Mouse (Mus musculus) embryonic facial prominence, embryonic 10.5 days (tissue): ENCODE data around the gene Hdac9. TPM values are rescaled to one million over a fixed set of nuclear protein-coding genes. Genes with fewer than 3 reads are reported as not detected.

Experiments
- DNase-seq: peaks from one replicate; pipeline ENCODE4 v3.0.0-alpha.2; 2017; ENCODE audit warnings: low spot score
- H3K27ac ChIP-seq: fragments of 300-500 bp; sonication (generic); replicated peaks from 2 replicates; pipeline ENCODE4 v1.5.1; 2016; ENCODE audit warnings: mild to moderate bottlenecking
- H3K27me3 ChIP-seq: fragments of 300-500 bp; sonication (generic); replicated peaks from 2 replicates; pipeline ENCODE4 v1.6.1; 2016; ENCODE audit warnings: low read depth, mild to moderate bottlenecking; ENCODE audit not compliant: poor library complexity, severe bottlenecking
- H3K36me3 ChIP-seq: fragments of 300-500 bp; sonication (generic); replicated peaks from 2 replicates; pipeline ENCODE4 v1.6.1; 2016; ENCODE audit warnings: mild to moderate bottlenecking, moderate library complexity
- H3K4me1 ChIP-seq: fragments of 300-500 bp; sonication (generic); 2 replicates; pipeline ENCODE4 v1.6.1; 2016
- H3K4me3 ChIP-seq: fragments of 300-500 bp; sonication (generic); 2 replicates; pipeline ENCODE4 v1.5.1; 2016; ENCODE audit warnings: mild to moderate bottlenecking, moderate library complexity
- H3K9me3 ChIP-seq: fragments of 300-500 bp; sonication (generic); 2 replicates; pipeline ENCODE4 v1.6.1; 2016; ENCODE audit warnings: mild to moderate bottlenecking
- WGBS: fragments of 180-500 bp; shearing (Covaris S2); methylation state at CpG from one replicate; pipeline ENCODE4 v1.1.7; 2016; 5-methylcytosine and 5-hydroxymethylcytosine counted together
- polyA plus RNA-seq: library from polyadenylated mRNA; unstranded; fragments of >200 nt; fragmentation: Nextera tagmentation; extraction: Ambion mirVana; gene quantifications from 2 replicates; pipeline ENCODE4 v1.2.1, GENCODE M21; 2016

Gene Hdac9
- polyA plus RNA-seq, 1 experiment from 2014 or later = 3.5 TPM

- H3K27ac ChIP-seq = no peak overlapping the region
- no peak for DNase-seq
- 79% methylated on average over 2 of the region's 2 CpGs for WGBS
These were observed 169.6 kb downstream of the Hdac9 start for GRCm38 (mm10) chr12:34747266-34747665.

DNA sequence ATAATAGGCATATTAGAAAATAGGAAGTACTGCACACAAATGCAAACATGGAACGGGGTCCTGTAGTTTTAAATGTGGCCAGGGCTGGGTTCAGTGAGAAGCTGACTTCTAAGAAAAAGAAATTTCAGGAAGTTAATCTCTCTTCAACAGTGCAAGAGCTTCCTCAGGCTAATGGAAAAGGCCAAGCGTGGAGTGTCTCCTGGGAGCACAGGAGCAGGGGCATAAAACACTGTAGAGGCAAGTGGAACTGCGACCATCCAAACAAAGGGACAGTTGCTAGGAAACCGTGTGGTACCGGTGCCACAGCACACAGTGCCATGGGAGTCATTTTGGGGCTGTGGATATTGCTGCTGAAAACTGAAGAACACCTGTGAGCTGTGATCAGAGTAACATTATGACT is 191.7 kb downstream of the Hdac9 start:
- Histone ChIP-seq H3K9me3 (no peaks in the 10 kb centered on the region), H3K4me3 (no peak overlapping the region), H3K4me1 (0 out of 2 replicates have a peak, but pooled peaks cover 3% of the 10 kb centered on the region), H3K36me3 (no peaks in the 10 kb centered on the region), H3K27me3 (no peaks in the 10 kb centered on the region), H3K27ac (no peak overlapping the region)
- DNase-seq = no peak
- 76% methylated on average over 5 of the region's 5 CpGs for WGBS

More at GRCm38 (mm10) chr12:34747266-34747665, 169.6 kb downstream of the Hdac9 start:
- H3K9me3 ChIP-seq = no peaks in the 10 kb centered on the region
- H3K36me3 ChIP-seq = no peaks in the 10 kb centered on the region
- H3K27me3 ChIP-seq = no peaks in the 10 kb centered on the region
- no peaks in the 10 kb centered on the region for H3K4me1 ChIP-seq
- no peak overlapping the region for H3K4me3 ChIP-seq

GRCm38 (mm10) chr12:34724274-34724673 is 192.6 kb downstream of the Hdac9 start:
- no peaks in the 10 kb centered on the region for H3K36me3 ChIP-seq
- 0 out of 2 replicates have a peak, but pooled peaks cover 3% of the 10 kb centered on the region for H3K4me1 ChIP-seq
- DNase-seq = no peak
- H3K9me3 ChIP-seq = no peaks in the 10 kb centered on the region
- H3K27ac ChIP-seq = no peak overlapping the region
- WGBS = 93% methylated on average over 2 of the region's 2 CpGs
- no peaks in the 10 kb centered on the region for H3K27me3 ChIP-seq
- no peak overlapping the region for H3K4me3 ChIP-seq

- 77% methylated on average over 7 of the region's 7 CpGs for WGBS
- no peaks in the 10 kb centered on the region for H3K27me3 ChIP-seq
These were observed 193.9 kb downstream of the Hdac9 start for GRCm38 (mm10) chr12:34722831-34723490.

GRCm38 (mm10) chr12:34720906-34721305 is 196.0 kb downstream of the Hdac9 start:
- Histone ChIP-seq H3K4me1 (0 out of 2 replicates have a peak, but pooled peaks cover 3% of the 10 kb centered on the region), H3K27me3 (no peaks in the 10 kb centered on the region), H3K9me3 (no peaks in the 10 kb centered on the region), H3K4me3 (no peak overlapping the region), H3K36me3 (no peaks in the 10 kb centered on the region), H3K27ac (no peak overlapping the region)
- DNase-seq = no peak
- 73% methylated on average over 2 of the region's 2 CpGs for WGBS

More at GRCm38 (mm10) chr12:34722831-34723490, 193.9 kb downstream of the Hdac9 start:
- no peaks in the 10 kb centered on the region for H3K36me3 ChIP-seq
- DNase-seq = no peak
- H3K4me3 ChIP-seq = no peak overlapping the region
- no peaks in the 10 kb centered on the region for H3K9me3 ChIP-seq
- H3K4me1 ChIP-seq = 0 out of 2 replicates have a peak, but pooled peaks cover 3% of the 10 kb centered on the region
- no peak overlapping the region for H3K27ac ChIP-seq

GRCm38 (mm10) chr12:34714266-34714939 is 202.5 kb downstream of the Hdac9 start:
- DNase-seq = no peak
- Histone ChIP-seq H3K4me3 (no peak overlapping the region), H3K27me3 (no peaks in the 10 kb centered on the region), H3K27ac (no peak overlapping the region), H3K4me1 (peaks cover 10% of the 10 kb centered on the region; the same call in 1 of the 2 replicates), H3K9me3 (no peaks in the 10 kb centered on the region), H3K36me3 (no peaks in the 10 kb centered on the region)
- WGBS = 60% methylated on average over 14 of the region's 14 CpGs

GRCm38 (mm10) chr12:34697981-34698380 is 218.9 kb downstream of the Hdac9 start:
- Histone ChIP-seq H3K4me3 (no peak overlapping the region), H3K27ac (no peak overlapping the region), H3K27me3 (no peaks in the 10 kb centered on the region), H3K4me1 (no peaks in the 10 kb centered on the region), H3K9me3 (no peaks in the 10 kb centered on the region), H3K36me3 (no peaks in the 10 kb centered on the region)
- WGBS = 67% methylated on average over 1 of the region's 1 CpGs
- no peak for DNase-seq

GRCm38 (mm10) chr12:34696736-34697135 is 220.2 kb downstream of the Hdac9 start:
- no peaks in the 10 kb centered on the region for H3K36me3 ChIP-seq
- no peaks in the 10 kb centered on the region for H3K27me3 ChIP-seq
- no peak overlapping the region for H3K27ac ChIP-seq
- WGBS = 80% methylated on average over 1 of the region's 1 CpGs
- H3K9me3 ChIP-seq = no peaks in the 10 kb centered on the region
- DNase-seq = no peak
- no peaks in the 10 kb centered on the region for H3K4me1 ChIP-seq
- H3K4me3 ChIP-seq = no peak overlapping the region

- H3K27me3 ChIP-seq = no peaks in the 10 kb centered on the region
- no peaks in the 10 kb centered on the region for H3K4me1 ChIP-seq
- DNase-seq = no peak
- H3K36me3 ChIP-seq = no peaks in the 10 kb centered on the region
- no peak overlapping the region for H3K4me3 ChIP-seq
- no peaks in the 10 kb centered on the region for H3K9me3 ChIP-seq
- no peak overlapping the region for H3K27ac ChIP-seq
- 75% methylated on average over 4 of the region's 4 CpGs for WGBS
These were observed 228.0 kb downstream of the Hdac9 start for GRCm38 (mm10) chr12:34688941-34689340.

GRCm38 (mm10) chr12:34683375-34683774 is 233.5 kb downstream of the Hdac9 start:
- WGBS = 72% methylated on average over 4 of the region's 4 CpGs
- no peak overlapping the region for H3K27ac ChIP-seq
- no peaks in the 10 kb centered on the region for H3K27me3 ChIP-seq
- DNase-seq = no peak
- no peaks in the 10 kb centered on the region for H3K4me1 ChIP-seq
- H3K36me3 ChIP-seq = no peaks in the 10 kb centered on the region
- no peak overlapping the region for H3K4me3 ChIP-seq
- H3K9me3 ChIP-seq = no peaks in the 10 kb centered on the region

GRCm38 (mm10) chr12:34682657-34683056 is 234.2 kb downstream of the Hdac9 start:
- WGBS = 98% methylated on average over 3 of the region's 3 CpGs
- no peaks in the 10 kb centered on the region for H3K36me3 ChIP-seq
- no peaks in the 10 kb centered on the region for H3K4me1 ChIP-seq
- H3K9me3 ChIP-seq = no peaks in the 10 kb centered on the region
- no peak for DNase-seq
- H3K4me3 ChIP-seq = no peak overlapping the region
- H3K27ac ChIP-seq = no peak overlapping the region
- no peaks in the 10 kb centered on the region for H3K27me3 ChIP-seq

DNA sequence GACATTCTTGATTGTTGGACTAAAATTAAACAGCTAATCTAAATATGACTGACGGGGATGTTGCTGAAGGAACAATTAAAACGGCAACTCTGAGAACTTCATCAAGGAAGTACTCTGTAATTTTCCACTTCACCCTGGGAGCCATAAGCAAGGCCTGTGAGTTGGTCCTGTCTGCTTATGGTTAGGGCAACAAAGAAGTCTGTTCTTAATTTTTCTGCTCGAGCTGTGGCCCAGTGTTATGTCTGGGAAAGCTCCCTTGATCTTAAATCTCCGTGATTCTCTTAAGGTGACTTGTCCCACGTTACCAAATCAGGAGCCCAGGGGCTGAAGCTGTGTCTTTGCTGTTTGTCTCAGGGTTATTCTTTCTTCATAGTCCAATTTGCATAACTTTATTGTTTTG is 236.3 kb downstream of the Hdac9 start:
- 39% methylated on average over 5 of the region's 5 CpGs for WGBS
- Histone ChIP-seq H3K27me3 (no peaks in the 10 kb centered on the region), H3K9me3 (no peaks in the 10 kb centered on the region), H3K4me3 (no peak overlapping the region), H3K36me3 (no peaks in the 10 kb centered on the region), H3K27ac (no peak overlapping the region), H3K4me1 (no peaks in the 10 kb centered on the region)
- no peak for DNase-seq

- no peaks in the 10 kb centered on the region for H3K27me3 ChIP-seq
These were observed 239.8 kb downstream of the Hdac9 start for GRCm38 (mm10) chr12:34677110-34677509.

More at GRCm38 (mm10) chr12:34677110-34677509, 239.8 kb downstream of the Hdac9 start:
- Histone ChIP-seq H3K4me1 (no peaks in the 10 kb centered on the region), H3K27ac (no peak overlapping the region), H3K36me3 (no peaks in the 10 kb centered on the region), H3K9me3 (no peaks in the 10 kb centered on the region), H3K4me3 (no peak overlapping the region)
- 90% methylated on average over 6 of the region's 6 CpGs for WGBS
- no peak for DNase-seq
